Mouse (Mus musculus) stomach, embryonic 14.5 days (tissue): Measurements from ENCODE around the gene H2afv. TPM values are rescaled to one million over a fixed set of nuclear protein-coding genes. Genes with fewer than 3 reads are reported as not detected.
"Not testable (repeated sequence)": the region's sequence is repeated elsewhere in the genome, so short reads cannot be mapped to it uniquely, and the experiment has no call there.

ENCODE experiments used
- ATAC-seq: fragments of 200-750 bp; cut with Nextera tagmentation; 2 replicates; pipeline ENCODE4 v1.8.0; 2017; ENCODE audit warnings: low read depth, moderate TSS enrichment; ENCODE audit not compliant: insufficient number of reproducible peaks, insufficient read depth, low FRiP score
- H3K27ac ChIP-seq: fragments of 300-500 bp; sonication (generic); 2 replicates; pipeline ENCODE4 v1.5.1; 2014; ENCODE audit warnings: mild to moderate bottlenecking, low read length, moderate library complexity, mixed read lengths
- H3K27me3 ChIP-seq: fragments of 300-500 bp; sonication (generic); 2 replicates; pipeline ENCODE4 v1.6.1; 2014; ENCODE audit warnings: low read length, control low read depth, mixed read lengths; ENCODE audit not compliant: control insufficient read depth, insufficient read depth
- H3K36me3 ChIP-seq: fragments of 300-500 bp; sonication (generic); 2 replicates; pipeline ENCODE4 v1.6.1; 2014; ENCODE audit warnings: mild to moderate bottlenecking, control low read depth, low read length, moderate library complexity, mixed read lengths; ENCODE audit not compliant: control insufficient read depth, insufficient read depth
- H3K4me1 ChIP-seq: fragments of 300-500 bp; sonication (generic); 2 replicates; pipeline ENCODE4 v1.6.1; 2014; ENCODE audit warnings: low read length, control low read depth, mixed read lengths; ENCODE audit not compliant: control insufficient read depth, insufficient read depth
- H3K4me2 ChIP-seq: fragments of 300-500 bp; sonication (generic); replicated peaks from 2 replicates; pipeline ENCODE4 v1.6.1; 2014; ENCODE audit warnings: low read depth, low read length, control low read depth
- H3K4me3 ChIP-seq: fragments of 300-500 bp; sonication (generic); 2 replicates; pipeline ENCODE4 v1.5.1; 2014; ENCODE audit warnings: low read depth, low read length, control low read depth
- H3K9ac ChIP-seq: fragments of 300-500 bp; sonication (generic); replicated peaks from 2 replicates; pipeline ENCODE4 v1.6.1; 2014; ENCODE audit warnings: low read depth, mild to moderate bottlenecking, control low read depth, low read length, moderate library complexity, mixed read lengths
- H3K9me3 ChIP-seq: fragments of 300-500 bp; sonication (generic); 2 replicates; pipeline ENCODE4 v1.6.1; 2016; ENCODE audit warnings: low read depth, low read length, control low read depth; ENCODE audit not compliant: control insufficient read depth
- WGBS: fragments of 180-500 bp; shearing (Covaris S2); extraction: QIAGEN DNeasy Blood & Tissue Kit; methylation state at CpG from one replicate; pipeline ENCODE4 v1.1.7; 2014; 5-methylcytosine and 5-hydroxymethylcytosine counted together
- polyA plus RNA-seq: library from polyadenylated mRNA; unstranded; fragments of >200 nt; fragmentation: Nextera tagmentation; extraction: Ambion mirVana; gene quantifications from 2 replicates; pipeline ENCODE4 v1.2.1, GENCODE M21; 2014

Gene H2afv
- polyA plus RNA-seq, 1 experiment from 2014 or later, result 623 TPM

DNA sequence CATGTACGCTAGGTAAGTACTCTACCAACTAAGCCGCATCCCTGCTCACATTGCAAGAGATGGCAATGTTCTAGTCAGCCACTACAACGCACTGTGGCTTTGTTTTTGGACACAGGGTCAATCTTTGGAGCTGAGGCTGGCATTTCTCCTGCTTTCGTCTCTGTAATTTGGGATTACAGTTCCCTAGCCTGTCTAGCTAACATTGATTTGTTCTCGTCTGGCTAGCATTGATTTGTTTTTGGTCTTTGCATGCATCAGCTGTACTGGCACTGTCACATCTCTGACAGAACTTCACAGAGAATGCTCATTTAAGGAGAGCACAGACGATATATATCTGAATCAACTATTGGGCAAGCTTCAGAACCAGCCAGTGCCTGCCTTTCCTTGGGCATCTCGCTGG is 14.1 kb downstream of the H2afv start:
- no peaks in the 10 kb centered on the region for H3K27me3 ChIP-seq
- 90% methylated on average over 7 of the region's 7 CpGs for whole genome bisulfite sequencing
- H3K4me3 ChIP-seq, result no peak overlapping the region
- no peak overlapping the region for H3K4me2 ChIP-seq
- H3K9me3 ChIP-seq, result no peaks in the 10 kb centered on the region
- peaks cover 80% of the 10 kb centered on the region for H3K36me3 ChIP-seq
- H3K4me1 ChIP-seq, result no peaks in the 10 kb centered on the region
- H3K9ac ChIP-seq, result no peak overlapping the region
- H3K27ac ChIP-seq, result no peak overlapping the region
- ATAC-seq, result no peak

DNA sequence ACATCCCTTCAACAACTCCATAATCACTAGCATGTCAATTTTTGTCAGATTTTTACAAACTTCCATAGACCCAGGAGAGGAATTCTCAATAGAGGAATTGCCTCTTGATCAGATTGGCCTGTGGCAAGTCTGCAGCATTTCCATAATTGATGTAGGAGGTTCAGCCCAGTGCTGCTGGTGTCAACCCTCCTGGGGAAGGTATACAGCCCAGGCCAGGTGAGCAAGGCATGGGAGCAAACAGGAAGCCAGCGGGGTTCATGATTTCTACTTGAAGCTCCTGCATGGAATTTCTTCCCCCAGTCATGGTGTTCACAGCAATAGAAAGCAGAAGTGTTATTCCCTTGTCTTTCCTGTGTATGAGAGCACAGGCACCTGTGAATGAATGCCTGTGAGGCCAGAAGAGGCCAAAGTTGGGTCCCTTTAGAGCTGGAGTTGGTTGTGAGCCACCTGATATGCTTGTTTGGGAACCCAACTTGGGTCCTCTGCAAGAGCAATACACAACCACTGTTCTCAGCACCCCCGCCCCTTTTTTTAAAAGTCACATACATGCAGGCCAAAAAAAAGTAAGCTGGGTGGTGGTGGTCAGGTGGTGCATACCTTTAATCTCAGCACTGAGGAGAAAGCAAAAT is 23.4 kb downstream of the H2afv start:
- no peaks in the 10 kb centered on the region for H3K27me3 ChIP-seq
- peaks cover 4% of the 10 kb centered on the region; the same call in 1 of the 2 replicates for H3K4me1 ChIP-seq
- 68% methylated on average over 2 of the region's 2 CpGs for WGBS
- H3K4me3 ChIP-seq, result no peak overlapping the region
- no peak for ATAC-seq
- no peak overlapping the region for H3K27ac ChIP-seq
- H3K9ac ChIP-seq, result no peak overlapping the region
- peaks cover 49% of the 10 kb centered on the region for H3K36me3 ChIP-seq
- no peak overlapping the region for H3K4me2 ChIP-seq
- H3K9me3 ChIP-seq, result no peaks in the 10 kb centered on the region

DNA sequence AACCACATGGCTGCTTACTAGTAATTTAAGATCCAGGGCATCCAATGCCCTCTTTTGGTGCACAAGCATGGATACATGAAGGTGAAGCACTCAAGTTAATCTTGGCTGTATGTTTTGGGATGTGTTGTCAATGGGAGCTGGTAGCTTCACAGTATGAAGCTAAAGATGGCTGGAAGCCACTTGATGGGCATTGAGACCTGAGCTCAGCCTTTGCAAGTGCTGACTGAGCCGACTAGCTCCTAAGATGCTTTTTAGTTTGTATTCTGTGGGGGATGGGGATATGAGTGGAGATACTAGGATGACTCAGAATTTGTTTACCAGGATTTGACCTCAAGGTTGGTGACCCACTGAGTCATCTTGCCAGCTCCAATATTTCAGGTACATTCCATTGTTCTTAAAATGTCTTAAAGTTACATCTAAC is 23.9 kb downstream of the H2afv start:
- Histone ChIP-seq H3K27ac (no peak overlapping the region), H3K9me3 (no peaks in the 10 kb centered on the region), H3K9ac (no peak overlapping the region), H3K4me1 (peaks cover 4% of the 10 kb centered on the region; the same call in 1 of the 2 replicates), H3K4me2 (no peak overlapping the region), H3K36me3 (peaks cover 46% of the 10 kb centered on the region), H3K27me3 (no peaks in the 10 kb centered on the region), H3K4me3 (no peak overlapping the region)
- 3% methylated on average over 1 of the region's 1 CpGs for WGBS
- no peak for ATAC-seq

DNA sequence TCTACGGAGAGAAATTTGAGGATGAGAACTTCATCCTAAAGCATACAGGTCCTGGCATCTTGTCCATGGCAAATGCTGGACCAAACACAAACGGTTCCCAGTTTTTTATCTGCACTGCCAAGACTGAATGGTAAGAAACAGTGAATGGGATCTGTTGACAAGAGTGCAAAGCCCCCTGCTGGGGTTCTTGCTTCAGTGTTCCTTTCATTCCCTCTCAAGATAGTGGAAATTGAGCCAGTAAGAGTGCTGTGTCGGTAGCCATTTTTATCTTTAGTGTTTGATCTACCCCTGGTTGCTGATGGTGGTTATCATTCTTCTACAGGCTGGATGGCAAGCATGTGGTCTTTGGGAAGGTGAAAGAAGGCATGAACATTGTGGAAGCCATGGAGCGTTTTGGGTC is 25.1 kb downstream of the H2afv start:
- H3K27ac ChIP-seq, H3K4me2 ChIP-seq, H3K27me3 ChIP-seq, H3K9ac ChIP-seq, H3K4me3 ChIP-seq, ATAC-seq, H3K9me3 ChIP-seq: not testable (repeated sequence)
- Histone ChIP-seq H3K4me1 (peaks cover 11% of the 10 kb centered on the region), H3K36me3 (peaks cover 40% of the 10 kb centered on the region)
- WGBS, result 67% methylated on average over 4 of the region's 4 CpGs

DNA sequence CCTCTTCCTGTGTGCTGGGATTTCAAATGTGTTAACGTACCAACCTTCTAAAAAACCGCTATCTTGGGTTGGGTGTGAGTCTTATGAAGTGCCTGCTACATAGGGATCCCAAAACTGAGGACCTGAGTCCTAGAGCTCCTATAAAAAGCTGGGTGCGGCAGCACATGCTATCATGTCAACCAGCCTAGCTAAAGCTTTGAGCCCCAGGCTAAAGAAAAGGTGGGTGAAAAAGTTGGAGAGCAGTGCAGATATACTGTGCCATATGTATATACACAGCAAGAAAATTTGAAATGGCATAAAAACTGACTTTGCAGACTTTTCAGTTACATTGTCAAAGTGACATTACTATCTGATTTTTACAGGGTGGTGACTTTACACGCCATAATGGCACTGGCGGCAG is 25.5 kb downstream of the H2afv start:
- Histone ChIP-seq H3K9ac (no peak overlapping the region), H3K9me3 (no peaks in the 10 kb centered on the region), H3K4me3 (0 out of 2 replicates have a peak overlapping the region, but pooled peaks have one; percentile 3), H3K27ac (no peak overlapping the region), H3K27me3 (no peaks in the 10 kb centered on the region), H3K36me3 (peaks cover 38% of the 10 kb centered on the region), H3K4me2 (no peak overlapping the region), H3K4me1 (peaks cover 11% of the 10 kb centered on the region)
- no peak for ATAC-seq
- WGBS, result 83% methylated on average over 5 of the region's 5 CpGs

DNA sequence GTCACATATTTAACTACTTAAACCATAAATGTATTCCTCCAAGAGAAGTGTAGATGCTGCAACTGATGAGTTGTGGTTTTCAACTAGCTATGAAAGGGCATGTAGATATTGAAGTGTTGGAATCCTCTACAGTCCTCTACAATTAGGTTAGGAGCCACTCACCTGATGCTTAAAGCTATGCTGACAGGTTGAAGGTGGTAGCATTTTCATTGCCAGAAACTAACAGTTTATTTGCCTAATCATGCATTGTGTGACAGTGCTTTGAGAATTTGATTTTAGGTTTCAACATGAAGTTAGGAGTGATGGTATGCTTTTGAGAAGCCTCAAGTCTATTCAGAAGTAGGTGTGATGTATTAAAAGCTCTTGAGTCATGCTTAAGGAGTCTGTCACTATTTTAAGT is 26.8 kb downstream of the H2afv start:
- peaks cover 34% of the 10 kb centered on the region for H3K36me3 ChIP-seq
- H3K4me2 ChIP-seq, result peak overlapping the region; percentile 99
- no peak for ATAC-seq
- H3K27me3 ChIP-seq, result no peaks in the 10 kb centered on the region
- no peaks in the 10 kb centered on the region for H3K9me3 ChIP-seq
- no peak overlapping the region; the same call in 1 of the 2 replicates for H3K9ac ChIP-seq
- peaks cover 11% of the 10 kb centered on the region for H3K4me1 ChIP-seq
- H3K4me3 ChIP-seq, result peak overlapping the region; percentile 79
- no peak overlapping the region for H3K27ac ChIP-seq

DNA sequence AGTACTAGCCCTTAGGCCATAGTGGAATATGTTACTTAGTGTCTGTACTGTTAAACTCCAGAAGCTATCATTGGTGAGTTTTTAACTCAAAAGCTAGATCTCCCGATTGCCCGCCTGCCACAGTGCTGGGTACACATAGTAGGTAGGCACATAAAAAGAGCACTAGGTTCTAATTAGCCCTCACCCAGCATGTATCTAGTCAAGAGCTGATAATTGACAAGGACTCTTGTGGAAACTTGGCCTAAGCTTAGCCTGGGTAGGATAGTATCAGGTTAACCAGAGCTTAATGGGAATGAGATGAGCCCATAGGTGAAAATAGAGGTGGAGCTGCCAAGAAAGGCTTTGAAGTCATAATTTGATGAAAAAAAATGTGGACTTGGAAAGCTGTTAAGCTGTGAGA is 27.2 kb downstream of the H2afv start:
- H3K4me1 ChIP-seq, result peaks cover 11% of the 10 kb centered on the region
- no peak overlapping the region for H3K27ac ChIP-seq
- peak overlapping the region; percentile 90 for H3K9ac ChIP-seq
- peak overlapping the region; percentile 79 for H3K4me3 ChIP-seq
- ATAC-seq, result no peak
- 20% methylated on average over 2 of the region's 2 CpGs for WGBS
- H3K4me2 ChIP-seq, result peak overlapping the region; percentile 99
- H3K36me3 ChIP-seq, result peaks cover 34% of the 10 kb centered on the region
- H3K9me3 ChIP-seq, result no peaks in the 10 kb centered on the region
- no peaks in the 10 kb centered on the region for H3K27me3 ChIP-seq

DNA sequence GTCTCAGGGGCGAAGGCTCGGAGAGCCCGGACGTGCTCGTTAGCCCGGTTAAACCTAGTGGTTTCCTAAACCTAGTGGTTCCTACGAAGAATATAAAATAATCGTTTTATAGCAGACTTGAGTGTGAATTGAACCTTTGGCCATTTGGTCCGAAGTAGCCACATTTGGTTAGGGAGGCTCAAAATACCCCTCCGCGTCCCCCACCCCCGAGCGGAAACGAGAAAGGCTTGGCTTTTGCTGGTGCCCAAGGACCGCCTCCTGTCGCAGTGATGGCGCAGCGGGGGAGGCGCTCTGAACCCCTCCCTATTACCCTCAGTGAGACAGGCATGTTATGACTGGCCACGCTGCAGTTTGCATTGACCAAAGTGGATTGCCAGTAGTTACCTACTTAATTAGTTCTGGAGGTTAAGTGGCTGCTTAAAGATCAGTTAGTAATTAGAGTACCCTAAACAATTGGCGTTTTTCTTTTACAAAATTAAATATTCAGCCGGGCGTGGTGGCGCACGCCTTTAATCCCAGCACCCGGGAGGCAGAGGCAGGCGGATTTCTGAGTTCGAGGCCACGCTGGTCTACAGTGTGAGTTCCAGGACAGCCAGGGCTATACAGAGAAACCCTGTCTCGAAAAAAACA is 27.7 kb downstream of the H2afv start:
- H3K4me3 ChIP-seq, result peak overlapping the region; percentile 79
- under 1% methylated on average over 30 of the region's 30 CpGs for WGBS

More for the DNA sequence above, 27.7 kb downstream of the H2afv start:
- ATAC-seq, result peak; percentile 51
- H3K4me2 ChIP-seq, result peak overlapping the region; percentile 99
- H3K27me3 ChIP-seq, result no peaks in the 10 kb centered on the region
- H3K9me3 ChIP-seq, result no peaks in the 10 kb centered on the region
- peaks cover 34% of the 10 kb centered on the region for H3K36me3 ChIP-seq
- peak overlapping the region; percentile 90 for H3K9ac ChIP-seq
- peaks cover 11% of the 10 kb centered on the region for H3K4me1 ChIP-seq
- H3K27ac ChIP-seq, result peak overlapping the region; percentile 98
